Mouse (Mus musculus): Measurements from ENCODE around the gene Erich3. TPM values are rescaled to one million over a fixed set of nuclear protein-coding genes. Genes with fewer than 3 reads are reported as not detected.

Gene Erich3
- polyA plus RNA-seq, 2 experiments, result 0.01 TPM; not detected in 1

DNA sequence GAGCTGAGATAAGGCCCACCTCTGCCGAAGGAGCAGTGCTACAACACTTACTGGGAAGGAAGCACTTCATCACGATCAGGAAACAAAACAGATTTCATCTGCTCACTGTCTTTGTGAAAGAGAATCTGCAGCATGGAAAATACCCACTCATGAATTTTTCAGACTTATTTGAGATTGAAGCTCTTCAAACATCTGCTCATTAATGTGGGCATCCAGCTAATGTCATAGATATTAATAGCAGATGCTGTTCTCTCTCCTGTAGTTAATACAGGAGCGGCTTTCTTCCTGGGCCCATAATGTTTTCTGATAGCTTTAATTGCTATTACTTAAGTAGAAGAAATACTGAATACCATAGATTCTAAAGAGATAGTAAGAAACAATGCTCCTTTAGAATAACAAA lies 152.6 kb downstream of the Erich3 start:
- Histone ChIP-seq H3K4me2 (ENCODE audit: low read depth) (no peak overlapping the region), H3K9ac (replicated peaks) (no peak overlapping the region), H3K27ac (no peak overlapping the region), H3K4me1 (replicated peaks; ENCODE audit: control insufficient read depth in 2 of 2, insufficient read depth in 2 of 2, low read length in 1 of 2) (no peaks in the 10 kb centered on the region), H3K27me3 (ENCODE audit: control insufficient read depth, insufficient read depth, low read length) (no peaks in the 10 kb centered on the region), H3K4me3 (ENCODE audit: insufficient read depth in 1 of 2, low read depth in 2 of 2, low read length in 2 of 2) (no peak overlapping the region), H3K9me3 (ENCODE audit: control insufficient read depth, low read length) (no peaks in the 10 kb centered on the region), H3K36me3 (replicated peaks; ENCODE audit: control insufficient read depth, insufficient read depth, low read depth) (no peaks in the 10 kb centered on the region)
- ATAC-seq (ENCODE audit: insufficient read depth) (no peak), DNase-seq (ENCODE audit: low read depth in 3 of 3, low spot score in 3 of 3) (no peak)
- TF ChIP-seq EP300 (IDR thresholded peaks at IDR 0.05; ENCODE audit: low read depth) (no peak), CTCF (IDR thresholded peaks at IDR 0.05; ENCODE audit: low read depth) (no peak)
- WGBS (ENCODE audit: insufficient replicate concordance), result 38% methylated on average over 3 of the region's 3 CpGs

DNA sequence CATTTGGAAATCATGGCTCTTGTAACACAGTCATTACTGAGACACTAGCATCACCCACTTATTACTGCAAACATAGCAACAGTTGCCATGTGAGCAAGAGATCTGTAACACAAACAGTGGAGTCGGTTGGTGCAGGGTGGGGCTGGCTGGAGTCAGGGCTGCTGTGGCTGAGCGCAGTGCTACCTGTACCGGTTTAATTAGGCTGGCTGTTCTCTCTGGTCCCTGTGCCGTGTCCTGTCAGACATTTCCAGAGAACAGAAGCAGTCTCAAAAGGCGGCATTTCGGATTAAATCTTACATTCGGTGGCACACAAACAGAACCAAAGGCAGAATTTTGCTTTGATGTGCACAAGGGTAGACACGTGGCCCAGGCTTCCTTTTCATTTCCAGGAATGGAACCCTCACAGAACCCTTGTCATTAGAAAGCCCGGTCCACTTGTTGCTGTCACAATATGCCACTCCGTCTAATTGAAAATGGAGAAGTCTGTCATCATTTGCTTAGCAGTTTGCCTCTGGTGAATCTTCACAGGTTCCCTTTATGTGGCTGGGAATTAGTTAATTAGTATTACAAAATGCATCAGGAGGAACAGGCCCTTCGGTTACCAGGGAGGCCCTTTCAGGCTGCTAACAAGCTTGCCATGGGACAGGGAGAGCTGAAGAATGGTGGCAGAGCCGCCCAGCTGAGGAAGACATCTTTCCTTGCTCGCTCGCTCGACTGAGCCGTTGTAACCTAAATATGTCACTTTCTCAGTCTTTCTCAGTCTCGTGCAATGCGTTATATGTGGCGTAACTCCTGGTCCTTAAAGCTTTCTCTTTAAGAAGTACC lies 153.4 kb downstream of the Erich3 start:
- 30% methylated on average over 19 of the region's 19 CpGs for WGBS (ENCODE audit: insufficient replicate concordance)
- no peak for ATAC-seq (ENCODE audit: insufficient read depth)

More for the DNA sequence above, 153.4 kb downstream of the Erich3 start:
- Histone ChIP-seq H3K4me3 (ENCODE audit: insufficient read depth in 1 of 2, low read depth in 2 of 2, low read length in 2 of 2) (no peak overlapping the region), H3K4me1 (replicated peaks; ENCODE audit: control insufficient read depth in 2 of 2, insufficient read depth in 2 of 2, low read length in 1 of 2) (no peaks in the 10 kb centered on the region), H3K27ac (no peak overlapping the region), H3K9ac (replicated peaks) (no peak overlapping the region), H3K36me3 (replicated peaks; ENCODE audit: control insufficient read depth, insufficient read depth, low read depth) (no peaks in the 10 kb centered on the region), H3K9me3 (ENCODE audit: control insufficient read depth, low read length) (no peaks in the 10 kb centered on the region), H3K27me3 (ENCODE audit: control insufficient read depth, insufficient read depth, low read length) (no peaks in the 10 kb centered on the region), H3K4me2 (ENCODE audit: low read depth) (no peak overlapping the region)
- TF ChIP-seq CTCF (IDR thresholded peaks at IDR 0.05; ENCODE audit: low read depth) (no peak), EP300 (IDR thresholded peaks at IDR 0.05; ENCODE audit: low read depth) (no peak)
- DNase-seq (ENCODE audit: low read depth in 3 of 3, low spot score in 3 of 3), result no peak

Other genes with a start within 250 kb of the Erich3 start
- 6.4 and 7.7 TPM in 2 replicates for gene Cryz, start 67.1 kb upstream of the Erich3 start, polyA plus RNA-seq (2012; rRNA removed)
- 14.7 and 16.1 TPM in 2 replicates for gene Cryz, start 67.1 kb upstream of the Erich3 start, polyA plus RNA-seq (2014; fragmentation: Nextera tagmentation; extraction: Ambion mirVana)
- gene Tyw3, start 66.8 kb upstream of the Erich3 start, polyA plus RNA-seq (2012; rRNA removed), result 1.9 and 4.4 TPM in 2 replicates
- gene Tyw3, start 66.8 kb upstream of the Erich3 start, polyA plus RNA-seq (2014; fragmentation: Nextera tagmentation; extraction: Ambion mirVana), result 2.8 and 4.9 TPM in 2 replicates

Data from liver, embryonic 14.5 days (tissue).